Mouse (Mus musculus) CH12.LX (cell line): ENCODE results near the gene Lmo7. TPM values are rescaled to one million over a fixed set of nuclear protein-coding genes. Genes with fewer than 3 reads are reported as not detected.

Experiments
- DNase-seq: peaks from one replicate; pipeline ENCODE4 v3.0.0-alpha.2; 2013; ENCODE audit errors: extremely low read depth
- H3K27ac ChIP-seq: 2 replicates; pipeline ENCODE4 v1.5.1; 2012; ENCODE audit warnings: low read depth, mild to moderate bottlenecking, control low read depth, moderate library complexity; ENCODE audit not compliant: insufficient read depth
- H3K27me3 ChIP-seq: replicated peaks from 2 replicates; pipeline ENCODE3; 2012; ENCODE audit warnings: inconsistent platforms
- H3K36me3 ChIP-seq, 2 experiments: replicated peaks in 1 of 2; 2 replicates each; pipeline versions ENCODE3 to v1.6.1; 2012; ENCODE audit warnings: inconsistent platforms in 1 of 2, low read length in 1 of 2, mild to moderate bottlenecking in 1 of 2, mixed read lengths in 1 of 2, moderate library complexity in 1 of 2; ENCODE audit not compliant: control insufficient read depth in 1 of 2, insufficient read depth in 1 of 2
- H3K4me1 ChIP-seq, 2 experiments: 2 replicates each; pipeline ENCODE4 v1.6.1; 2012; ENCODE audit warnings: inconsistent platforms in 1 of 2, moderate library complexity in 1 of 2; ENCODE audit not compliant: insufficient read depth in 2 of 2, control insufficient read depth in 1 of 2
- H3K4me2 ChIP-seq: 2 replicates; pipeline ENCODE4 v1.6.1; 2012; ENCODE audit warnings: low read depth, mild to moderate bottlenecking, control low read depth; ENCODE audit not compliant: poor library complexity, insufficient read depth, severe bottlenecking
- H3K4me3 ChIP-seq, 3 experiments: fragments of 150-350 bp in 1 of 3; sonication (generic) in 1 of 3; replicated peaks in 1 of 3; 2 replicates each; pipeline versions ENCODE3 to v1.5.1; 2011 to 2012; ENCODE audit warnings: low read depth in 2 of 3, low read length in 2 of 3, mild to moderate bottlenecking in 2 of 3, moderate library complexity in 2 of 3, control low read depth in 1 of 3, improper control_type of control experiment in 1 of 3, inconsistent platforms in 1 of 3, mixed read lengths in 1 of 3; ENCODE audit not compliant: poor library complexity in 1 of 3
- H3K79me2 ChIP-seq: replicated peaks from 2 replicates; pipeline ENCODE4 v1.6.1; 2012; ENCODE audit warnings: mild to moderate bottlenecking, moderate library complexity; ENCODE audit not compliant: control insufficient read depth, poor library complexity, insufficient read depth, severe bottlenecking; ENCODE audit errors: extremely low read depth
- H3K9ac ChIP-seq: 2 replicates; pipeline ENCODE4 v1.6.1; 2012; ENCODE audit warnings: low read depth, mild to moderate bottlenecking, control low read depth, moderate library complexity; ENCODE audit not compliant: insufficient read depth
- H3K9me3 ChIP-seq: replicated peaks from 2 replicates; pipeline ENCODE3; 2012; ENCODE audit warnings: low read length, inconsistent platforms, mixed read lengths
- BHLHE40 ChIP-seq: IDR thresholded peaks from 2 replicates; pipeline ENCODE4 v1.6.1; 2011; ENCODE audit warnings: mild to moderate bottlenecking, low read depth, low read length, improper control_type of control experiment
- CHD1 ChIP-seq: IDR thresholded peaks from 2 replicates; pipeline ENCODE4 v1.6.1; 2012; ENCODE audit warnings: low read depth, low read length, improper control_type of control experiment, inconsistent platforms
- CHD2 ChIP-seq: IDR thresholded peaks from 2 replicates; pipeline ENCODE4 v1.6.1; 2011; ENCODE audit warnings: low read length, improper control_type of control experiment
- E2F4 ChIP-seq: IDR thresholded peaks from 2 replicates; pipeline ENCODE4 v1.6.1; 2011; ENCODE audit warnings: low read depth, low read length, improper control_type of control experiment; ENCODE audit not compliant: insufficient replicate concordance
- ELF1 ChIP-seq: IDR thresholded peaks from 2 replicates; pipeline ENCODE4 v1.6.1; 2014; ENCODE audit warnings: low read depth, mild to moderate bottlenecking, inconsistent platforms, low read length, improper control_type of control experiment
- ETS1 ChIP-seq: conservative IDR thresholded peaks from 2 replicates; pipeline ENCODE4 v1.6.1; 2012; ENCODE audit warnings: low read depth, mild to moderate bottlenecking, inconsistent platforms, low read length, improper control_type of control experiment, moderate library complexity
- GABPA ChIP-seq: IDR thresholded peaks from 2 replicates; pipeline ENCODE4 v1.6.1; 2012; ENCODE audit warnings: low read depth, low read length, improper control_type of control experiment, inconsistent platforms; ENCODE audit not compliant: insufficient replicate concordance
- IRF4 ChIP-seq: IDR thresholded peaks from 2 replicates; pipeline ENCODE4 v1.6.1; 2014; ENCODE audit warnings: low read depth, mild to moderate bottlenecking, inconsistent platforms, low read length, improper control_type of control experiment
- JUN ChIP-seq: IDR thresholded peaks from 2 replicates; pipeline ENCODE4 v1.6.1; 2011; ENCODE audit warnings: low read depth, mild to moderate bottlenecking, low read length, improper control_type of control experiment, moderate library complexity; ENCODE audit not compliant: insufficient read depth
- JUND ChIP-seq: conservative IDR thresholded peaks from 2 replicates; pipeline ENCODE4 v1.6.1; 2011; ENCODE audit warnings: low read depth, low read length, improper control_type of control experiment
- KAT2A ChIP-seq: IDR thresholded peaks from 2 replicates; pipeline ENCODE4 v1.6.1; 2012; ENCODE audit warnings: low read length, improper control_type of control experiment, inconsistent platforms; ENCODE audit not compliant: insufficient replicate concordance
- MAZ ChIP-seq: IDR thresholded peaks from 2 replicates; pipeline ENCODE4 v1.6.1; 2012; ENCODE audit warnings: low read depth, mild to moderate bottlenecking, inconsistent platforms, low read length, improper control_type of control experiment, moderate library complexity
- MEF2A ChIP-seq: IDR thresholded peaks from 2 replicates; pipeline ENCODE4 v1.6.1; 2014; ENCODE audit warnings: low read depth, mild to moderate bottlenecking, inconsistent platforms, low read length, improper control_type of control experiment, borderline replicate concordance
- MXI1 ChIP-seq: IDR thresholded peaks from 2 replicates; pipeline ENCODE4 v1.6.1; 2011; ENCODE audit warnings: mild to moderate bottlenecking, low read depth, low read length, improper control_type of control experiment
- NELFE ChIP-seq: IDR thresholded peaks from 2 replicates; pipeline ENCODE4 v1.6.1; 2011; ENCODE audit warnings: low read depth, low read length, improper control_type of control experiment
- NRF1 ChIP-seq: IDR thresholded peaks from 2 replicates; pipeline ENCODE4 v1.6.1; 2014; ENCODE audit warnings: low read depth, mild to moderate bottlenecking, inconsistent platforms, low read length, improper control_type of control experiment, moderate library complexity
- PAX5 ChIP-seq: IDR thresholded peaks from 2 replicates; pipeline ENCODE4 v1.6.1; 2012; ENCODE audit warnings: low read length, inconsistent platforms, mixed read lengths
- POLR2A ChIP-seq: IDR thresholded peaks from 2 replicates; pipeline ENCODE4 v1.6.1; 2011; ENCODE audit warnings: low read depth, mild to moderate bottlenecking, improper control_type of control experiment, low read length
- TBP ChIP-seq: conservative IDR thresholded peaks from 2 replicates; pipeline ENCODE4 v1.6.1; 2011; ENCODE audit warnings: low read depth, low read length, improper control_type of control experiment
- UBTF ChIP-seq: IDR thresholded peaks from 2 replicates; pipeline ENCODE4 v1.6.1; 2012; ENCODE audit warnings: low read depth, mild to moderate bottlenecking, inconsistent platforms, low read length, improper control_type of control experiment, moderate library complexity
- USF1 ChIP-seq: IDR thresholded peaks from 2 replicates; pipeline ENCODE4 v1.6.1; 2014; ENCODE audit warnings: low read depth, mild to moderate bottlenecking, inconsistent platforms, low read length, improper control_type of control experiment
- ZKSCAN1 ChIP-seq: IDR thresholded peaks from 2 replicates; pipeline ENCODE4 v1.6.1; 2012; ENCODE audit warnings: low read depth, inconsistent platforms, low read length, improper control_type of control experiment, borderline replicate concordance
- dilution Hi-C: fragments of 300-500 bp; cut with MboI; formaldehyde crosslinking; loops from 2 replicates; pipeline ENCODE4 v1.14.3; 2020; ENCODE audit warnings: low sequenced_read_pairs; ENCODE audit not compliant: extremely low pct_unique_long_range_greater_than_20kb, extremely low pct_ligation_motif_present
- in situ Hi-C: fragments of 300-500 bp; cut with MboI; formaldehyde crosslinking; loops from 3 replicates; pipeline ENCODE4 v1.14.3; 2019; ENCODE audit warnings: low sequenced_read_pairs, low pct_ligation_motif_present, low pct_unique_long_range_greater_than_20kb, mixed read lengths
- polyA plus RNA-seq: library from polyadenylated mRNA; unstranded; fragments of >175 nt; gene quantifications from 2 replicates; pipeline ENCODE4 v1.2.1, GENCODE M21; 2012; ENCODE audit warnings: low read depth; ENCODE audit not compliant: insufficient read length
- total RNA-seq, 2 experiments: library from RNA; depleted of rRNA; stranded (reverse); fragments of 300-350 nt in 1 of 2; fragments of >200 nt in 1 of 2; gene quantifications; 2 replicates each; pipeline ENCODE4 v1.2.3; 2012 to 2014

Gene Lmo7
- total and polyA plus RNA-seq, 3 experiments = 5.0 to 11.9 (median 8.3) TPM

GRCm38 (mm10) chr14:101931448-101931750 is 201.6 kb downstream of the Lmo7 start:
- no peak overlapping the region for H3K27ac ChIP-seq
- dilution Hi-C loops = no loop called here
- no peak for TF ChIP-seq POLR2A
- no peak for TF ChIP-seq BHLHE40
- no peak for TF ChIP-seq KAT2A
- TF ChIP-seq TBP = no peak
- no peak for TF ChIP-seq CHD2
- no peak for TF ChIP-seq IRF4
- no peak for TF ChIP-seq GABPA
- TF ChIP-seq ETS1 = no peak
- no peak for TF ChIP-seq CHD1
- no peak for TF ChIP-seq USF1
- TF ChIP-seq NRF1 = no peak
- no peak overlapping the region for H3K9ac ChIP-seq
- H3K4me3 ChIP-seq = no peak overlapping the region
- peaks cover 0 to 1% of the 10 kb centered on the region in 2 experiments for H3K36me3 ChIP-seq
- H3K27me3 ChIP-seq = no peaks in the 10 kb centered on the region
- no peaks in the 10 kb centered on the region for H3K9me3 ChIP-seq
- DNase-seq = no peak
- H3K4me2 ChIP-seq = no peak overlapping the region
- H3K4me1 ChIP-seq = no peaks in the 10 kb centered on the region
- in situ Hi-C loops = no loop called here
- H3K79me2 ChIP-seq = no peaks in the 10 kb centered on the region

GRCm38 (mm10) chr14:101933551-101933950 is 203.8 kb downstream of the Lmo7 start:
- DNase-seq = no peak
- dilution Hi-C loops (no loop called here), in situ Hi-C loops (no loop called here)
- H3K27ac ChIP-seq = no peak overlapping the region
- no peaks in the 10 kb centered on the region for H3K27me3 ChIP-seq
- H3K4me1 ChIP-seq = no peaks in the 10 kb centered on the region
- no peaks in the 10 kb centered on the region for H3K79me2 ChIP-seq
- H3K36me3 ChIP-seq = peaks cover 0 to 1% of the 10 kb centered on the region in 2 experiments
- TF ChIP-seq NELFE (no peak), ETS1 (no peak), ELF1 (no peak), JUN (no peak), E2F4 (no peak), ZKSCAN1 (no peak), MXI1 (no peak), MEF2A (no peak), UBTF (no peak), CHD1 (no peak), PAX5 (no peak), JUND (no peak), MAZ (no peak), IRF4 (no peak)
- H3K4me3 ChIP-seq = no peak overlapping the region
- H3K4me2 ChIP-seq = no peak overlapping the region
- H3K9ac ChIP-seq = no peak overlapping the region
- no peaks in the 10 kb centered on the region for H3K9me3 ChIP-seq
